Mouse (Mus musculus) heart, embryonic 14.5 days (tissue): ENCODE results near the gene Cdkn2d. TPM values are rescaled to one million over a fixed set of nuclear protein-coding genes. Genes with fewer than 3 reads are reported as not detected.

Experiments used
- ATAC-seq: fragments of 200-750 bp; cut with Nextera tagmentation; 2 replicates; pipeline ENCODE4 v1.8.0; 2017; ENCODE audit warnings: low read depth, moderate TSS enrichment; ENCODE audit not compliant: insufficient number of reproducible peaks, insufficient read depth, low FRiP score
- H3K27ac ChIP-seq, 2 experiments: fragments of 200-500 bp in 1 of 2; fragments of 300-500 bp in 1 of 2; sonication (generic) in 1 of 2; replicated peaks in 1 of 2; 2 replicates each; pipeline ENCODE4 v1.5.1; 2012 to 2014; ENCODE audit warnings: low read depth in 2 of 2, low read length in 2 of 2, control low read depth in 1 of 2, mild to moderate bottlenecking in 1 of 2, mixed read lengths in 1 of 2; ENCODE audit not compliant: control insufficient read depth in 1 of 2, insufficient read depth in 1 of 2
- H3K27me3 ChIP-seq: fragments of 300-500 bp; sonication (generic); 2 replicates; pipeline ENCODE4 v1.6.1; 2014; ENCODE audit warnings: mild to moderate bottlenecking, low read length, control low read depth; ENCODE audit not compliant: control insufficient read depth, insufficient read depth
- H3K36me3 ChIP-seq: fragments of 300-500 bp; sonication (generic); 2 replicates; pipeline ENCODE4 v1.6.1; 2014; ENCODE audit warnings: mild to moderate bottlenecking, control low read depth, low read length, mixed read lengths; ENCODE audit not compliant: control insufficient read depth, insufficient read depth
- H3K4me1 ChIP-seq, 2 experiments: fragments of 200-500 bp in 1 of 2; fragments of 300-500 bp in 1 of 2; sonication (generic) in 1 of 2; 2 replicates each; pipeline ENCODE4 v1.6.1; 2012 to 2014; ENCODE audit warnings: low read length in 2 of 2, control low read depth in 1 of 2, mixed read lengths in 1 of 2; ENCODE audit not compliant: control insufficient read depth in 2 of 2, insufficient read depth in 2 of 2
- H3K4me2 ChIP-seq: fragments of 300-500 bp; sonication (generic); 2 replicates; pipeline ENCODE4 v1.6.1; 2014; ENCODE audit warnings: mild to moderate bottlenecking, low read length
- H3K4me3 ChIP-seq, 2 experiments: fragments of 200-500 bp in 1 of 2; fragments of 300-500 bp in 1 of 2; sonication (generic) in 1 of 2; 2 replicates each; pipeline ENCODE4 v1.5.1; 2012 to 2014; ENCODE audit warnings: low read length in 2 of 2, mild to moderate bottlenecking in 2 of 2, control low read depth in 1 of 2, low read depth in 1 of 2, moderate library complexity in 1 of 2; ENCODE audit not compliant: control insufficient read depth in 1 of 2, insufficient read depth in 1 of 2
- H3K9ac ChIP-seq: fragments of 300-500 bp; sonication (generic); 2 replicates; pipeline ENCODE4 v1.6.1; 2014; ENCODE audit warnings: mild to moderate bottlenecking, low read length
- H3K9me3 ChIP-seq: fragments of 300-500 bp; sonication (generic); 2 replicates; pipeline ENCODE4 v1.6.1; 2016; ENCODE audit warnings: low read length, control low read depth; ENCODE audit not compliant: control insufficient read depth
- WGBS: fragments of 180-500 bp; shearing (Covaris S2); extraction: QIAGEN DNeasy Blood & Tissue Kit; methylation state at CpG from one replicate; pipeline ENCODE4 v1.1.7; 2014; 5-methylcytosine and 5-hydroxymethylcytosine counted together
- polyA plus RNA-seq: library from polyadenylated mRNA; unstranded; fragments of >200 nt; fragmentation: Nextera tagmentation; extraction: Ambion mirVana; gene quantifications from 2 replicates; pipeline ENCODE4 v1.2.1, GENCODE M21; 2014

Gene Cdkn2d
- polyA plus RNA-seq, 1 experiment from 2014 or later, result 96.9 TPM

GRCm38 (mm10) chr9:21254690-21255089 lies 36.5 kb downstream of the Cdkn2d start:
- Histone ChIP-seq H3K4me2 (no peak overlapping the region), H3K36me3 (no peaks in the 10 kb centered on the region), H3K27ac (no peak overlapping the region), H3K9me3 (no peaks in the 10 kb centered on the region), H3K4me1 (0 out of 4 replicates have a peak, but pooled peaks cover 0 to 4% of the 10 kb centered on the region in 2 experiments), H3K27me3 (peaks cover 22% of the 10 kb centered on the region), H3K9ac (no peak overlapping the region), H3K4me3 (no peak overlapping the region)
- ATAC-seq, result no peak

GRCm38 (mm10) chr9:21251116-21251735 lies 40.0 kb downstream of the Cdkn2d start:
- Histone ChIP-seq H3K36me3 (no peaks in the 10 kb centered on the region), H3K27ac (no peak overlapping the region), H3K9me3 (no peaks in the 10 kb centered on the region), H3K4me1 (0 out of 4 replicates have a peak, but pooled peaks cover 0 to 10% of the 10 kb centered on the region in 2 experiments), H3K4me2 (no peak overlapping the region), H3K4me3 (no peak overlapping the region), H3K27me3 (peaks cover 52% of the 10 kb centered on the region), H3K9ac (no peak overlapping the region)
- ATAC-seq, result no peak
- 58% methylated on average over 13 of the region's 13 CpGs for WGBS

GRCm38 (mm10) chr9:21250509-21250908 lies 40.7 kb downstream of the Cdkn2d start:
- WGBS, result 42% methylated on average over 2 of the region's 2 CpGs
- no peak for ATAC-seq

GRCm38 (mm10) chr9:21249629-21250508 lies 41.3 kb downstream of the Cdkn2d start:
- Histone ChIP-seq H3K4me2 (no peak overlapping the region), H3K36me3 (no peaks in the 10 kb centered on the region), H3K9me3 (no peaks in the 10 kb centered on the region), H3K27me3 (peaks cover 66% of the 10 kb centered on the region), H3K4me3 (no peak overlapping the region), H3K9ac (no peak overlapping the region), H3K27ac (no peak overlapping the region), H3K4me1 (0 out of 4 replicates have a peak, but pooled peaks cover 0 to 12% of the 10 kb centered on the region in 2 experiments)
- ATAC-seq, result 0 out of 2 replicates have a peak, but pooled peaks have one; percentile 33
- WGBS, result 19% methylated on average over 17 of the region's 17 CpGs

More at GRCm38 (mm10) chr9:21250509-21250908, 40.7 kb downstream of the Cdkn2d start:
- no peak overlapping the region for H3K4me2 ChIP-seq
- no peaks in the 10 kb centered on the region for H3K36me3 ChIP-seq
- H3K27me3 ChIP-seq, result peaks cover 59% of the 10 kb centered on the region
- no peaks in the 10 kb centered on the region for H3K9me3 ChIP-seq
- no peak overlapping the region for H3K27ac ChIP-seq
- no peak overlapping the region for H3K9ac ChIP-seq
- H3K4me3 ChIP-seq, result no peak overlapping the region
- H3K4me1 ChIP-seq, result 0 out of 4 replicates have a peak, but pooled peaks cover 0 to 10% of the 10 kb centered on the region in 2 experiments

GRCm38 (mm10) chr9:21248326-21248725 lies 42.9 kb downstream of the Cdkn2d start, which contains the start of gene S1pr5:
TSS of gene S1pr5 (minus strand) at chr9:21248443.
- ATAC-seq, result no peak
- peak within 1 kb of the TSS; percentile 64 for H3K4me2 ChIP-seq
- 1% methylated on average over 30 of the region's 30 CpGs for WGBS
- H3K27me3 ChIP-seq, result peaks cover 81% of the 10 kb centered on the region
- H3K4me1 ChIP-seq, result peaks cover 0 to 19% of the 10 kb centered on the region in 2 experiments; a peak in 2 of 4 replicates
- H3K9ac ChIP-seq, result peak within 1 kb of the TSS; percentile 21; the same call in 1 of the 2 replicates
- no peaks in the 10 kb centered on the region for H3K36me3 ChIP-seq
- no peaks in the 10 kb centered on the region for H3K9me3 ChIP-seq
- no peak within 1 kb of the TSS for H3K27ac ChIP-seq
- H3K4me3 ChIP-seq, result peak within 1 kb of the TSS; percentile 26 to 37; a peak in 3 of 4 replicates

GRCm38 (mm10) chr9:21246342-21246741 lies 44.9 kb downstream of the Cdkn2d start:
- Histone ChIP-seq H3K4me1 (peaks cover 0 to 19% of the 10 kb centered on the region in 2 experiments; a peak in 2 of 4 replicates), H3K36me3 (no peaks in the 10 kb centered on the region), H3K27me3 (peaks cover 82% of the 10 kb centered on the region), H3K4me2 (no peak overlapping the region), H3K9ac (no peak overlapping the region), H3K4me3 (no peak overlapping the region), H3K27ac (no peak overlapping the region), H3K9me3 (0 out of 2 replicates have a peak, but pooled peaks cover 2% of the 10 kb centered on the region)
- ATAC-seq, result no peak
- WGBS, result 90% methylated on average over 1 of the region's 1 CpGs

GRCm38 (mm10) chr9:21245113-21245487 lies 46.1 kb downstream of the Cdkn2d start:
- Histone ChIP-seq H3K9me3 (0 out of 2 replicates have a peak, but pooled peaks cover 2% of the 10 kb centered on the region), H3K27me3 (peaks cover 70% of the 10 kb centered on the region), H3K27ac (no peak overlapping the region), H3K9ac (peak overlapping the region; percentile 58), H3K4me1 (peaks cover 0 to 18% of the 10 kb centered on the region in 2 experiments; a peak in 2 of 4 replicates), H3K4me2 (peak overlapping the region; percentile 95), H3K4me3 (peak overlapping the region; percentile 39 to 52), H3K36me3 (no peaks in the 10 kb centered on the region)
- ATAC-seq, result peak; percentile 5; the same call in 1 of the 2 replicates
- WGBS, result 2% methylated on average over 16 of the region's 16 CpGs
